Mouse (Mus musculus) kidney, embryonic 15.5 days (tissue): Measurements from ENCODE around the gene Gstt3. TPM values are rescaled to one million over a fixed set of nuclear protein-coding genes. Genes with fewer than 3 reads are reported as not detected.

Source experiments
- ATAC-seq: fragments of 200-750 bp; cut with Nextera tagmentation; replicated peaks from 2 replicates; pipeline ENCODE4 v1.8.0; 2017; ENCODE audit warnings: moderate TSS enrichment; ENCODE audit not compliant: low FRiP score
- H3K27ac ChIP-seq: fragments of 300-500 bp; sonication (generic); 2 replicates; pipeline ENCODE4 v1.5.1; 2015; ENCODE audit warnings: mild to moderate bottlenecking, inconsistent platforms
- H3K27me3 ChIP-seq: fragments of 300-500 bp; sonication (generic); 2 replicates; pipeline ENCODE4 v1.6.1; 2015; ENCODE audit warnings: inconsistent platforms
- H3K36me3 ChIP-seq: fragments of 300-500 bp; sonication (generic); 2 replicates; pipeline ENCODE4 v1.6.1; 2015; ENCODE audit warnings: inconsistent platforms
- H3K4me1 ChIP-seq: fragments of 300-500 bp; sonication (generic); 2 replicates; pipeline ENCODE4 v1.6.1; 2015; ENCODE audit warnings: inconsistent platforms
- H3K4me2 ChIP-seq: fragments of 300-500 bp; sonication (generic); 2 replicates; pipeline ENCODE4 v1.6.1; 2015; ENCODE audit warnings: moderate library complexity, mild to moderate bottlenecking, inconsistent platforms
- H3K4me3 ChIP-seq: fragments of 300-500 bp; sonication (generic); replicated peaks from 2 replicates; pipeline ENCODE4 v1.5.1; 2015; ENCODE audit warnings: mild to moderate bottlenecking, inconsistent platforms
- H3K9ac ChIP-seq: fragments of 300-500 bp; sonication (generic); 2 replicates; pipeline ENCODE4 v1.6.1; 2015; ENCODE audit warnings: mild to moderate bottlenecking, inconsistent platforms
- H3K9me3 ChIP-seq: fragments of 300-500 bp; sonication (generic); replicated peaks from 2 replicates; pipeline ENCODE4 v1.6.1; 2016; ENCODE audit warnings: inconsistent platforms
- WGBS: fragments of 180-500 bp; shearing (Covaris S2); methylation state at CpG from one replicate; pipeline ENCODE4 v1.1.7; 2015; ENCODE audit warnings: mixed read lengths; 5-methylcytosine and 5-hydroxymethylcytosine counted together
- polyA plus RNA-seq: library from polyadenylated mRNA; unstranded; fragments of >200 nt; fragmentation: Nextera tagmentation; extraction: Ambion mirVana; gene quantifications from 2 replicates; pipeline ENCODE4 v1.2.1, GENCODE M21; 2015

Gstt3 gene
- polyA plus RNA-seq, 1 experiment from 2014 or later: 42.2 TPM

DNA sequence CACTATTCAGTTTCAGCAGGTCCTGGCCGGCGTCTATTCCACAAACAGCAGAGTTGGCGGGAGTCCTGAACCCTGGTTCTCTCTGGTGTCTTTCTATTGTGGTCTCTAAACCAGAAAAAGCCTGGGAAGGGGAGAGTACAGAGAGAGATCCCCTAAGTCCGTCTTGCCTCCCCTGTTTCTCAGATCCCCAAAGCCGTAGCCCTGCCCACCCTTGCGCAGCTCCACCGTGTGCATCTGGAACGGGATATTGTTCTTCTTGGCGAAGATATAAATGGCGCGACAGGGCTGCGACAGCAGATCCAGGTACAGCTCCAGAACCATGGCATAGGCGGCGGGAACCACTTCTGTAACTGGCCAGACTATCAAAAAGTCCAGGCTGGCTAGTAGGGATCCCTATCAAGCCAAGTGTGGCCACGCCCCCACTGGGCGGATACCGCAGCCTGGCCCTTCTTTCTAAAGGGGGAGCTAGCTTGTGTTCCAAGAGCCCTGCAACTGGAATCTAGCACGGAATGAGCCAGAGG, 17.0 kb upstream of the Gstt3 start, which contains the start of gene Gstt1:
Gene Gstt1, minus strand, starts transcription at position 409 of the 521 bp plus-strand sequence.
- H3K27ac ChIP-seq: 0 out of 2 replicates have a peak within 1 kb of the TSS, but pooled peaks have one; percentile 27
- peak within 1 kb of the TSS; percentile 42 for H3K9ac ChIP-seq
- ATAC-seq: peak; percentile 59; the same call in 1 of the 2 replicates
- 3% methylated on average over 18 of the region's 18 CpGs for WGBS
- H3K36me3 ChIP-seq: no peaks in the 10 kb centered on the region
- no peaks in the 10 kb centered on the region for H3K9me3 ChIP-seq
- H3K4me2 ChIP-seq: peak within 1 kb of the TSS; percentile 85
- peak within 1 kb of the TSS; percentile 49 for H3K4me3 ChIP-seq
- peaks cover 11% of the 10 kb centered on the region; the same call in 1 of the 2 replicates for H3K27me3 ChIP-seq
- peaks cover 28% of the 10 kb centered on the region for H3K4me1 ChIP-seq

DNA sequence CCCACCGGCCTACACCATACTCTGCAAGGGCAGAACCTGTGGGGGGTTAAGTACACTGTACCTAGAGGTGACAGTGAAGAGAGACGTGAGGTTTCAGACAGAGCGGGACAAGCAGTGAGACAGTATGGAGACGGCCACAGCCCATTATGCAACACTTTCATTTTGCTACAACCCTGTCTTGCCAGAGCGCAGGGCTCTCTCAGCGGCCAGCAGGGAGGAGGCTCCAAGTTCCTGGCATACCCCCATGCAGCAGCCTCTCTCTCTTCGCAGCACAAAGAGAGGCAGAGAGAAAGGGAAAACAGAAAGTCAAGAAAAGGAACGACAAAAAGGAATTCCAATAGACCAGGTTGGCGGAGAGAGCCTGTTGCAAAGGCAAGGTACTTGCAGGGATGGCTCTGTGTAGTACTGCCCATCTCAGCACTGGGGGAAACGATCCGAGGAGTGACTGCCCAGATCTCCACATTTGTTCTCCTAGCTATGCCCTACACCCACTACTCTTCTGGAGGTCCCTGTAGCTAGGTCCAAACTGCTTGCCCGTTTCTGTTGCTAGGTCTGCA, 16.5 kb upstream of the Gstt3 start:
- 0 out of 2 replicates have a peak, but pooled peaks have one; percentile 35 for ATAC-seq
- Histone ChIP-seq H3K9ac (peak overlapping the region; percentile 42), H3K4me1 (peaks cover 28% of the 10 kb centered on the region), H3K27ac (0 out of 2 replicates have a peak overlapping the region, but pooled peaks have one; percentile 27), H3K4me2 (peak overlapping the region; percentile 85), H3K9me3 (no peaks in the 10 kb centered on the region), H3K36me3 (no peaks in the 10 kb centered on the region), H3K4me3 (peak overlapping the region; percentile 49), H3K27me3 (peaks cover 11% of the 10 kb centered on the region; the same call in 1 of the 2 replicates)
- WGBS: 2% methylated on average over 12 of the region's 12 CpGs

DNA sequence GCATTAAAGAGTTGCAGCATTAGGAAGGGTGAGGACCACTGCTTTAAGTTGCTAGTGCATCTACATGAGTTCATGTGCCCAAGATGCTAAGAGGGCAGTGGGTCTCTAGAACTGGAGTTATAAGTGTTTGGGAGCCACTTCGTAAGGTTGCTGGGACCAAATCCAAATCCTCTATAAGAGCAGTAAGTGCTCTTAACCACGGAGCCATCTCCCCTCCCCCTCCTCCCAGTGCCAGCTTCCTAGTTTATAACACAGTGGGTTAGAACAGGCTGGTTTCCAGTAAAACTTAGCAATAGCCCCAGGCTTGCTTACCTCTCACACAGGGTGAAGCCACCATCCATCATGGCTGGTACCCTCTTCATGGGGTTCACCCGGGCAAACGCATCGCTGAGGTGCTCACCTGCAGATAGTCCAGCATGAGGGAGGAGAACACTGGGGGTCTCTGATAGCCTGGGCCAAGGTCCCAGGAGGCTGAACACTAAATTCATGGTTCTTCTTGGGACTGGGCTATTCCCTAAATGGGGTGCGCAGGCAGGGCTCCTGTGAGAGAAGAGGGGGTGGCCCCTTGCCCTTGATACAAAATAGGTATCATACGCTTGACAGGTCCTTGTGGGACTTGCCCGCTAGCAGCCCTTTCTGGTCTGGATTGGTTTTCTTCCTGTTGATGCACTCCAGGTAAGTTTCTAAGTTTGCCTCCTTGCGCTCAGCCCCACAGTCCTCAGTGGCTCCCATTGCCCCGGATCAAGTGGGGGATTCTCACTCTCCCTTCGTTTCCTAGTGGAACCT, 15.7 kb upstream of the Gstt3 start:
- Histone ChIP-seq H3K4me1 (peaks cover 28% of the 10 kb centered on the region), H3K36me3 (no peaks in the 10 kb centered on the region), H3K27ac (no peak overlapping the region), H3K4me3 (peak overlapping the region; percentile 49), H3K27me3 (peaks cover 11% of the 10 kb centered on the region; the same call in 1 of the 2 replicates), H3K4me2 (peak overlapping the region; percentile 85), H3K9ac (no peak overlapping the region), H3K9me3 (no peaks in the 10 kb centered on the region)
- 47% methylated on average over 11 of the region's 11 CpGs for WGBS
- 0 out of 2 replicates have a peak, but pooled peaks have one; percentile 12 for ATAC-seq

DNA sequence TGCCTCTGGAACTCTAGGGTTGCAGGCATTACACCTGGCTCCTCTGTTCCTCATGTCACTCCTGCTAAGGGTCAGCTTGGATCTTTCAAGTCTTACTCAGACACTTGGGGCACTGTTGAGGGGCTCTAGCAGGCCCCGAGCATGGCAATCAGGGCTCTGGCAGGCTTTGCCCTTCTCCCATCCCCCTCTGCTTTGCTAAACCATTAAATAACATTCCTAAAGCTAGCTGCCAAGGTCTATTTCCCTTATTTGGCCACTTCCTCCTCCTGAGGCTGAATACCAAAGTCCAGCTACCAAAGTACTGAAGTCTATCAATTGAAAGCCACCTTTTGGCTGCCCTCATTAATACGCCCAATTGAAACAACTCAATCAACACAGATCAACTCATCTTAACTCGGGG, 13.7 kb upstream of the Gstt3 start:
- Histone ChIP-seq H3K9ac (no peak overlapping the region), H3K4me3 (no peak overlapping the region), H3K9me3 (no peaks in the 10 kb centered on the region), H3K4me1 (peaks cover 31% of the 10 kb centered on the region), H3K36me3 (no peaks in the 10 kb centered on the region), H3K4me2 (0 out of 2 replicates have a peak overlapping the region, but pooled peaks have one; percentile 10), H3K27ac (peak overlapping the region; percentile 75), H3K27me3 (peaks cover 11% of the 10 kb centered on the region; the same call in 1 of the 2 replicates)
- no peak; the same call in 1 of the 2 replicates for ATAC-seq
- 30% methylated on average over 3 of the region's 3 CpGs for WGBS

DNA sequence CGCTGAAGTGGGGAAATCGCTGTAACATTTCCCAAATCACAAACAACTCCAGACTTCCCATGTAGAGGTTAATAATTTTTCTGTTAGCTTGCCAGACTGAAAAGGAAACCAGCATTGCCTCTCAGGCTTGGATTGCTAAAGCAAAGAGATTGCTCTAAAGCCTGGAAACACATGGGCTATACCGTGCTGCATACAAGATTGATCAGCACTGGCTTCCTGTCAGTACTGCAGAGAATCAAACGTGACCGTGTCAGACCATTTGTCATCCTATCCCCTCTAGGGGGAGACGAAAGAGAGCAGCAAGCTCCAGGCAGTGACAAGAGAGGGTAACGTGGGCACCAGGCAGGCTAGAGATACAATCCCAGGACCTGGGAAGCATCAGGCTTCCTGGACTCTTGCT, 9.6 kb upstream of the Gstt3 start:
- Histone ChIP-seq H3K4me1 (peaks cover 15% of the 10 kb centered on the region), H3K4me3 (no peak overlapping the region), H3K9me3 (no peaks in the 10 kb centered on the region), H3K36me3 (no peaks in the 10 kb centered on the region), H3K27ac (no peak overlapping the region), H3K4me2 (no peak overlapping the region), H3K9ac (no peak overlapping the region), H3K27me3 (no peaks in the 10 kb centered on the region)
- no peak for ATAC-seq
- 18% methylated on average over 7 of the region's 7 CpGs for WGBS

DNA sequence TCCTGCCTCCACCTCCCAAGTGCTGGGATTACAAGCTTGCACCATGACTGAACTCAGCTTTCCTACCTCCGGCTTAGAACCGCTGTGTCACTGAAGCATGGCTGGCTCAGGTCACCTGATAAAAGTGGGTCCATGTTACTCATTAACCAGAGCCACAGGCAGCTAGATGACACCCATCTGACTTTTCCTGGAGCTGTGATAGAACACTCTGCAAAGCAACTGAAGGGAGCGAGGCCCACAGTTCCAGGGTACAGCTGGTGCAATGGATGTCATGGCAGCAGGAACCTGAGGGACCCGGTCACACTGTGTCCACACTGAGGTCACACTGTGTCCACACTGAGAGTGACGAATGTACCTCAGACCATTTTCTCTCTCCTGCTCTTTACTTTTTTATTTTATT, 8.6 kb upstream of the Gstt3 start:
- peaks cover 10% of the 10 kb centered on the region for H3K4me1 ChIP-seq
- ATAC-seq: peak; percentile 64
- H3K36me3 ChIP-seq: no peaks in the 10 kb centered on the region
- WGBS: 71% methylated on average over 5 of the region's 5 CpGs
- H3K9me3 ChIP-seq: no peaks in the 10 kb centered on the region
- H3K4me3 ChIP-seq: no peak overlapping the region
- no peak overlapping the region for H3K9ac ChIP-seq
- H3K27me3 ChIP-seq: no peaks in the 10 kb centered on the region
- H3K27ac ChIP-seq: no peak overlapping the region
- H3K4me2 ChIP-seq: no peak overlapping the region

DNA sequence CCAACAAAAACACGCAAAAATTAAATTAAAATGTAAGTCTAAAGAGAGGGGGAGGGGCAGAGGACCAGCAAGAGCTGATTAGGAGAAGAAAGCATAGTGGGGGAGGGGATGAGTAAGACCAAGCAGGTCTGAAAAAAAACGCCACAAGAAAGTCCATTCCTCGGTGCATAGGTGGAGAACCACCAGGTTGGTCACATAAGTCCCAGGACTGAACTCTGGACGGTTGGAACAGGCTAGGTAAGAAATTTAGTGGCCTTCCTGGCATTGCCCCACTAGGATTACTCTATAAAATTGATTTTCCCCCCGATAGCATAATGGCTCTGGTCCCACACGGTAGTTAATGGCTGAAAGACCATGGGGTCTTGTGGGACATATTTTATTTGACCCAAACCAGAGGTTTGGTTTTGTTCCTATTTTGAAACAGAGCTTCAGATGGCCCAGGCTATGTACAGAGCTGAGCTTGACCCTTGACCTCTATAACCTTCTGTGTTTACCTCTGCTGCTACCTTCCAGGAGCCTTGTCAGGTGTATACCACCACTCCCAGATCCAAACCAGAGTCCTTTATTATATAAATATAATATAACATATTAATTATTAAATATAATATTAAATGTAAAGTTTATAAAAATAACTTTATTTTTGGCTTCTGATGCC, 8.0 kb upstream of the Gstt3 start:
- H3K4me1 ChIP-seq: peaks cover 5% of the 10 kb centered on the region; the same call in 1 of the 2 replicates
- no peaks in the 10 kb centered on the region for H3K36me3 ChIP-seq
- no peak overlapping the region for H3K27ac ChIP-seq
- H3K4me3 ChIP-seq: no peak overlapping the region
- H3K4me2 ChIP-seq: no peak overlapping the region
- 86% methylated on average over 6 of the region's 6 CpGs for WGBS
- no peak for ATAC-seq
- no peaks in the 10 kb centered on the region for H3K27me3 ChIP-seq
- no peaks in the 10 kb centered on the region for H3K9me3 ChIP-seq
- no peak overlapping the region for H3K9ac ChIP-seq

DNA sequence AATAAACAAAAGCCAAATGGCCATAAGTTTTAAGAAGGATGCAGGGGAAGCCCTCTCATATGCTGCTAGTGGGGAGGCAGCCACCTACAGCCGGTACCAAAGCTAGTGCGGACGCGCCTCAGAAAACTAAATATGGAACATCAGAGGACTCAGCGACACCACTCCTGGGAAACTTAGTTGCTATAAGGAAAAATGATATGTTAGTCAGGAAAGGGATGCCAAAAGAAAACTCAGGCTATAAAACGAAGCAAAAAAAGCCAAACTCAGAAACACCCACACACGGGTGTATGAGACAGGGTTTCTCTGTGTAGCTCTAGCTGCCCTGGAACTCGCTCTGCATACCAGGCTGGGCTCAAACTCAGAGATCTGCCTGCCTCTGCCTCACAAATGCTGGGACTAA, 7.1 kb upstream of the Gstt3 start:
- no peaks in the 10 kb centered on the region for H3K27me3 ChIP-seq
- no peaks in the 10 kb centered on the region for H3K9me3 ChIP-seq
- no peak overlapping the region for H3K4me3 ChIP-seq
- 86% methylated on average over 8 of the region's 8 CpGs for WGBS
- no peak for ATAC-seq
- H3K27ac ChIP-seq: no peak overlapping the region
- no peaks in the 10 kb centered on the region for H3K36me3 ChIP-seq
- H3K4me2 ChIP-seq: no peak overlapping the region
- H3K4me1 ChIP-seq: peaks cover 5% of the 10 kb centered on the region; the same call in 1 of the 2 replicates
- no peak overlapping the region for H3K9ac ChIP-seq

DNA sequence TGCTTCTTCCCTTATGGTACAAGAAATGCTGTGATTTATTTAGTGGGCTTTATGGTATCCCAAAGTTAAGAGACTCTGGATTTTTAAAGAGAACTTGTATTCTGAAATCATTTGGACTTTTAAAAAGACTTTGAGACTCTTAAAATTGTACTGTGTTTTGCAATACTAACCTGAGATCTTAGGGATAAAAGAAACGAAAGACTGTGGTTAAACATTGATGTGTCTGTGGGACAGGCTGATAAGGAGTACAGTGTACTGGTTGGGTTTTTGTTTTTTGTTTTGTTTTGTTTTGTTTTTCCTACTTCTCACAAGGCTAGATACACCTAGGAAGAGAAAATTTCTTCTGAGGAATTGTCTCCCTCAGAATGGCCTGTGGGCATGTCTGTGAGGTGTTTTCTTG, 4.2 kb upstream of the Gstt3 start:
- H3K4me2 ChIP-seq: no peak overlapping the region
- H3K27ac ChIP-seq: no peak overlapping the region
- H3K9me3 ChIP-seq: no peaks in the 10 kb centered on the region
- H3K27me3 ChIP-seq: 0 out of 2 replicates have a peak, but pooled peaks cover 3% of the 10 kb centered on the region
- no peak for ATAC-seq
- peaks cover 6% of the 10 kb centered on the region for H3K4me1 ChIP-seq
- H3K9ac ChIP-seq: no peak overlapping the region
- WGBS: 74% methylated on average over 1 of the region's 1 CpGs
- no peak overlapping the region for H3K4me3 ChIP-seq
- H3K36me3 ChIP-seq: no peaks in the 10 kb centered on the region

DNA sequence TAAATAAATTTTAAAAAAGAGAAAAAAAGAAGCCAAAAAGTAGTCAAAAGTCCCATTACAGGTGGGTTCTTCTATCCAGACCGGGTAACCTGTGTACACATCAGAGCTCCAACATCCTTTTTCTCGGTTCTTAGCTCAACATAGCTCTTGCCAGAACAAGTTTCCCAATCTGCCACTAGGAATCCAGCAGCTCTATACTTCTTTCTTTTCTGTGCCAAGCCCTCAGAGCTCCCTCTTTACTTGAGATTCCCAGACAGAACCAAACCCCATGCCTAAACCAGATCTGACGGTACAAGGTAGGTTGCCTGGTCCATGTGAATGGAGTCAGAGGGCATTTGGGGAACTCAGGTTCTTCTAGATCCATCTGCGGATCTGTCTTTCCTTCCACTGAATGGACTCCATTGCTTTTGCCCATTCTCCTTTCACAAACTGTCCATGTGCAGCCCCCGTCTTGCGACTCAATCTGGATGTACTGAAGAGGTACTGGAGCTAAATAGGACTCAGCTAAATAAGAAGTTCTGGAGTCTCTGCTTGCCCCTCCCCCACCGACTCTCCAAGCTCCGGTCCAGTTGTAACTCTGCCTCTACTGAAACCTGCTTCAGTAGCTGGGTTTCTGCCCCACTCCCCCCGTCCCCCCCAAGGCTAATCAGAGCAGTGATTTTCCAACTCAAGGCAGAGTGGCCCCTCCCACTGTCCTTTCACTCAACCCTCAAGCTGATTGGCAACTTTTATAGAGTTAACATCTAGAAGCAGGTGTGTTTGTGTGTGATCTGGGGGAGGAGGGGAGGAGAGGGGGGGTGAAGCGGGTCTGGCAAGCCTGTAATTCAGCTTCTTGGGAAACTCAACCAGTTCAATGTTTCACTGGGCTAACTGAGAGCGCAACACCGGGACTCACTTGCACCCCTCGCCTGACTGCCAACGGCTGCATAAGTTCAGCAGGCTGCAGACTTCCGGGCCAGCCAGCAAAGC, 1.7 kb downstream of the Gstt3 start:
- Histone ChIP-seq H3K36me3 (no peaks in the 10 kb centered on the region), H3K9me3 (no peaks in the 10 kb centered on the region), H3K4me3 (peak overlapping the region; percentile 48), H3K27ac (peak overlapping the region; percentile 85), H3K27me3 (peaks cover 13% of the 10 kb centered on the region; the same call in 1 of the 2 replicates), H3K9ac (no peak overlapping the region), H3K4me2 (peak overlapping the region; percentile 82), H3K4me1 (peaks cover 12% of the 10 kb centered on the region)
- peak; percentile 59 for ATAC-seq
- WGBS: 31% methylated on average over 15 of the region's 15 CpGs

DNA sequence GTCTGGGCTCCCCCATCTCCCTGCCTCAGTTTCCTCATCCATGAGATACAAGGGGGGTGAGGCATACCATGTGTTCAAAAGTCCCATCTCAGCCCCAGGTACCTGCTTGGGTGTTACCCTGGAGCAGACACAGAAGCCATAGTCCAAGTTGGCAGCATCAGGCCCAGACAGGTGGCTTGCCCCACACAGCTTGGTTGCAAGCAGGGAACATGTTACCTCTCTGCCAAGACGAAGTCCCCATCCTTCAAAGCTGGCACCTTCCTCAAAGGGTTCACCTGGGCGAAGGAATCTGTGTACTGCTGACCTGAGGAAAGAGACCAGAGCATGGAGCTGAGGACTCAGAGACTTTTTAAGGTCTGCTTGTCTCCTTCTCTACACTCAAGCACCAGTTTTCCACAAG, 3.3 kb downstream of the Gstt3 start:
- Histone ChIP-seq H3K4me3 (no peak overlapping the region), H3K27me3 (peaks cover 13% of the 10 kb centered on the region; the same call in 1 of the 2 replicates), H3K27ac (no peak overlapping the region), H3K4me2 (no peak overlapping the region), H3K36me3 (no peaks in the 10 kb centered on the region), H3K9me3 (no peaks in the 10 kb centered on the region), H3K4me1 (peaks cover 14% of the 10 kb centered on the region), H3K9ac (no peak overlapping the region)
- 81% methylated on average over 2 of the region's 2 CpGs for WGBS
- ATAC-seq: no peak
